Mouse (Mus musculus) brain, embryonic 14.5 days (tissue): ENCODE data around the gene Zfhx3. TPM values are rescaled to one million over a fixed set of nuclear protein-coding genes. Genes with fewer than 3 reads are reported as not detected.

ENCODE experiments used
- DNase-seq: peaks from one replicate; pipeline ENCODE4 v3.0.0-alpha.2; 2011; ENCODE audit warnings: low read depth
- CTCF ChIP-seq: fragments of 200-500 bp; IDR thresholded peaks from 2 replicates; pipeline ENCODE4 v1.5.1; 2012; ENCODE audit warnings: inconsistent platforms, mild to moderate bottlenecking, moderate library complexity, borderline replicate concordance; ENCODE audit not compliant: insufficient read depth, insufficient read length; ENCODE audit errors: extremely low read depth
- POLR2A ChIP-seq: fragments of 200-500 bp; IDR thresholded peaks from 2 replicates; pipeline ENCODE4 v1.6.1; 2012; ENCODE audit warnings: mild to moderate bottlenecking, inconsistent platforms, borderline replicate concordance; ENCODE audit not compliant: poor library complexity, insufficient read depth, insufficient read length, severe bottlenecking; ENCODE audit errors: extremely low read depth
- polyA plus RNA-seq: library from polyadenylated mRNA; depleted of rRNA; stranded (reverse); fragments of >200 nt; gene quantifications from 2 replicates; pipeline ENCODE4 v1.2.3, GENCODE M21; 2012

Zfhx3 gene
- polyA plus RNA-seq, 1 experiment: 31.3 TPM

GRCm38 (mm10) chr8:108790559-108791293 is 848.3 kb downstream of the Zfhx3 start:
- TF ChIP-seq CTCF (peak; percentile 58; the same call in 1 of the 2 replicates), POLR2A (no peak)
- peak; percentile 94 for DNase-seq

- TF ChIP-seq CTCF: no peak
- no peak for TF ChIP-seq POLR2A
- no peak for DNase-seq
Observed at GRCm38 (mm10) chr8:108796076-108796475, 853.6 kb downstream of the Zfhx3 start.

- no peak for DNase-seq
Observed at GRCm38 (mm10) chr8:108796882-108797281, 854.4 kb downstream of the Zfhx3 start.

GRCm38 (mm10) chr8:108798012-108798411 is 855.6 kb downstream of the Zfhx3 start:
- DNase-seq: peak; percentile 87
- TF ChIP-seq POLR2A (no peak), CTCF (no peak)

More at GRCm38 (mm10) chr8:108796882-108797281, 854.4 kb downstream of the Zfhx3 start:
- no peak for TF ChIP-seq CTCF
- no peak for TF ChIP-seq POLR2A

GRCm38 (mm10) chr8:108799250-108799649 is 856.8 kb downstream of the Zfhx3 start:
- no peak for DNase-seq
- no peak for TF ChIP-seq POLR2A
- TF ChIP-seq CTCF: no peak

GRCm38 (mm10) chr8:108800357-108800756 is 857.9 kb downstream of the Zfhx3 start:
- no peak for TF ChIP-seq POLR2A
- DNase-seq: no peak

GRCm38 (mm10) chr8:108803017-108803416 is 860.6 kb downstream of the Zfhx3 start:
- TF ChIP-seq POLR2A (no peak), CTCF (no peak)
- peak; percentile 29 for DNase-seq

- no peak for TF ChIP-seq POLR2A
- no peak for TF ChIP-seq CTCF
- DNase-seq: peak; percentile 57
Observed at GRCm38 (mm10) chr8:108811694-108812093, 869.2 kb downstream of the Zfhx3 start.

- TF ChIP-seq CTCF (no peak), POLR2A (no peak)
- DNase-seq: no peak
Observed at GRCm38 (mm10) chr8:108813375-108813774, 870.9 kb downstream of the Zfhx3 start.

- TF ChIP-seq CTCF (no peak), POLR2A (no peak)
- peak; percentile 56 for DNase-seq
Observed at GRCm38 (mm10) chr8:108819271-108819671, 876.8 kb downstream of the Zfhx3 start.

GRCm38 (mm10) chr8:108819826-108820225 is 877.4 kb downstream of the Zfhx3 start:
- no peak for TF ChIP-seq CTCF
- TF ChIP-seq POLR2A: no peak
- no peak for DNase-seq

- TF ChIP-seq POLR2A (no peak), CTCF (no peak)
- DNase-seq: peak; percentile 75
Observed at GRCm38 (mm10) chr8:108820634-108821033, 878.2 kb downstream of the Zfhx3 start.

- no peak for TF ChIP-seq CTCF
- TF ChIP-seq POLR2A: no peak
- DNase-seq: peak; percentile 57
Observed at GRCm38 (mm10) chr8:108822841-108823266, 880.4 kb downstream of the Zfhx3 start.

- TF ChIP-seq POLR2A (no peak), CTCF (no peak)
- DNase-seq: no peak
Observed at GRCm38 (mm10) chr8:108824049-108824448, 881.6 kb downstream of the Zfhx3 start.

- TF ChIP-seq CTCF (no peak), POLR2A (no peak)
- DNase-seq: no peak
Observed at GRCm38 (mm10) chr8:108826414-108826813, 884.0 kb downstream of the Zfhx3 start.

GRCm38 (mm10) chr8:108827428-108827827 is 885.0 kb downstream of the Zfhx3 start:
- TF ChIP-seq POLR2A (no peak), CTCF (no peak)

More at GRCm38 (mm10) chr8:108827428-108827827, 885.0 kb downstream of the Zfhx3 start:
- DNase-seq: peak; percentile 58
